Mouse (Mus musculus): Measurements from ENCODE around the gene Ccr7. TPM values are rescaled to one million over a fixed set of nuclear protein-coding genes. Genes with fewer than 3 reads are reported as not detected.

Gene Ccr7
- polyA plus RNA-seq, 1 experiment, result 0.07 TPM

- TF ChIP-seq POLR2A (IDR thresholded peaks at IDR 0.05; ENCODE audit: borderline replicate concordance, extremely low read depth, insufficient read depth, insufficient read length, poor library complexity, severe bottlenecking) (no peak), CTCF (IDR thresholded peaks at IDR 0.05; ENCODE audit: borderline replicate concordance, extremely low read depth, insufficient read depth, insufficient read length) (no peak)
- no peak for DNase-seq (ENCODE audit: low read depth)
Observed at GRCm38 (mm10) chr11:99096417-99096816, 58.5 kb downstream of the Ccr7 start.

- DNase-seq (ENCODE audit: low read depth), result no peak
- TF ChIP-seq CTCF (IDR thresholded peaks at IDR 0.05; ENCODE audit: borderline replicate concordance, extremely low read depth, insufficient read depth, insufficient read length), result no peak
- TF ChIP-seq POLR2A (IDR thresholded peaks at IDR 0.05; ENCODE audit: borderline replicate concordance, extremely low read depth, insufficient read depth, insufficient read length, poor library complexity, severe bottlenecking), result no peak
Observed at GRCm38 (mm10) chr11:99095759-99096158, 59.1 kb downstream of the Ccr7 start.

- no peak for TF ChIP-seq POLR2A (IDR thresholded peaks at IDR 0.05; ENCODE audit: borderline replicate concordance, extremely low read depth, insufficient read depth, insufficient read length, poor library complexity, severe bottlenecking)
- no peak for TF ChIP-seq CTCF (IDR thresholded peaks at IDR 0.05; ENCODE audit: borderline replicate concordance, extremely low read depth, insufficient read depth, insufficient read length)
- no peak for DNase-seq (ENCODE audit: low read depth)
Observed at GRCm38 (mm10) chr11:99094911-99095676, 59.8 kb downstream of the Ccr7 start.

Other genes starting within 250 kb of the Ccr7 start
- 4.5 and 6.2 TPM in 2 replicates for gene Cdc6, start 247.3 kb downstream of the Ccr7 start, polyA plus RNA-seq (2012; rRNA removed)
- gene Rara, start 227.3 kb downstream of the Ccr7 start, polyA plus RNA-seq (2012; rRNA removed), result 8.4 and 14.4 TPM in 2 replicates
- gene Gjd3, start 172.1 kb downstream of the Ccr7 start, polyA plus RNA-seq (2012; rRNA removed), result 2.5 and 2.9 TPM in 2 replicates
- gene Top2a, start 130.9 kb downstream of the Ccr7 start, polyA plus RNA-seq (2012; rRNA removed), result 57.3 and 70.1 TPM in 2 replicates
- 119 and 145 TPM in 2 replicates for gene Igfbp4, start 113.8 kb downstream of the Ccr7 start, polyA plus RNA-seq (2012; rRNA removed)
- 0.08 and 0.16 TPM in 2 replicates for gene Tns4, start 65.8 kb downstream of the Ccr7 start, polyA plus RNA-seq (2012; rRNA removed)
- 162 and 270 TPM in 2 replicates for gene Smarce1, start 75.9 kb upstream of the Ccr7 start, polyA plus RNA-seq (2012; rRNA removed)
- gene Krt222, start 89.0 kb upstream of the Ccr7 start, polyA plus RNA-seq (2012; rRNA removed), result 1.4 and 2.9 TPM in 2 replicates
- gene Krt24, start 130.2 kb upstream of the Ccr7 start, polyA plus RNA-seq (2012; rRNA removed), result 0.08 TPM in 1 of 2 replicates, not detected in the other
- 0.04 and 0.05 TPM in 2 replicates for gene Krt25, start 167.9 kb upstream of the Ccr7 start, polyA plus RNA-seq (2012; rRNA removed)
- gene Krt26, start 182.9 kb upstream of the Ccr7 start, polyA plus RNA-seq (2012; rRNA removed), result 0.06 and 0.08 TPM in 2 replicates
- gene Krt27, start 196.0 kb upstream of the Ccr7 start, polyA plus RNA-seq (2012; rRNA removed), result 0.05 TPM in 1 of 2 replicates, not detected in the other
- 0.23 and 0.25 TPM in 2 replicates for gene Krt28, start 219.8 kb upstream of the Ccr7 start, polyA plus RNA-seq (2012; rRNA removed)
- 11.9 and 20.0 TPM in 2 replicates for gene Krt10, start 234.3 kb upstream of the Ccr7 start, polyA plus RNA-seq (2012; rRNA removed)